Mouse (Mus musculus): ENCODE data around the gene Cirbp. TPM values are rescaled to one million over a fixed set of nuclear protein-coding genes. Genes with fewer than 3 reads are reported as not detected.
A peak's percentile ranks its signal among the peaks of the same experiment; 100 is the strongest.
"Not testable (repeated sequence)": the region's sequence is repeated elsewhere in the genome, so short reads cannot be mapped to it uniquely, and the experiment has no call there.

Cirbp gene
- polyA plus RNA-seq, 1 experiment from 2014 or later: 83.4 TPM

- Histone ChIP-seq H3K27me3 (ENCODE audit: control insufficient read depth, insufficient read depth, low read depth, low read length) (no peaks in the 10 kb centered on the region), H3K4me1 (replicated peaks; ENCODE audit: control insufficient read depth, insufficient read depth, low read length) (peaks cover 88% of the 10 kb centered on the region), H3K9me3 (ENCODE audit: control insufficient read depth, low read length) (no peaks in the 10 kb centered on the region), H3K4me3 (ENCODE audit: low read length) (peak overlapping the region; percentile 50), H3K27ac (ENCODE audit: low read length) (peak overlapping the region; percentile 99), H3K4me2 (ENCODE audit: low read depth, low read length) (peak overlapping the region; percentile 76), H3K9ac (ENCODE audit: low read length) (peak overlapping the region; percentile 70), H3K36me3 (ENCODE audit: control insufficient read depth, insufficient read depth, low read length) (peaks cover 17% of the 10 kb centered on the region)
- WGBS: under 1% methylated on average over 32 of the region's 33 CpGs
- ATAC-seq (ENCODE audit: low read depth): peak; percentile 7
Measured at GRCm38 (mm10) chr10:80160455-80161371, 5.1 kb upstream of the Cirbp start.

- peak; percentile 34 for ATAC-seq (ENCODE audit: low read depth)
- Histone ChIP-seq H3K27me3 (ENCODE audit: control insufficient read depth, insufficient read depth, low read depth, low read length) (no peaks in the 10 kb centered on the region), H3K4me3 (ENCODE audit: low read length) (peak overlapping the region; percentile 50), H3K36me3 (ENCODE audit: control insufficient read depth, insufficient read depth, low read length) (peaks cover 8% of the 10 kb centered on the region), H3K4me1 (replicated peaks; ENCODE audit: control insufficient read depth, insufficient read depth, low read length) (peaks cover 84% of the 10 kb centered on the region), H3K9ac (ENCODE audit: low read length) (peak overlapping the region; percentile 70), H3K27ac (ENCODE audit: low read length) (peak overlapping the region; percentile 99), H3K9me3 (ENCODE audit: control insufficient read depth, low read length) (no peaks in the 10 kb centered on the region), H3K4me2 (ENCODE audit: low read depth, low read length) (peak overlapping the region; percentile 76)
- 7% methylated on average over 7 of the region's 7 CpGs for WGBS
Measured at GRCm38 (mm10) chr10:80161522-80162242, 4.1 kb upstream of the Cirbp start.

GRCm38 (mm10) chr10:80162243-80162608 lies 3.6 kb upstream of the Cirbp start:
- Histone ChIP-seq H3K36me3 (ENCODE audit: control insufficient read depth, insufficient read depth, low read length) (peaks cover 4% of the 10 kb centered on the region; the same call in 1 of the 2 replicates), H3K4me1 (replicated peaks; ENCODE audit: control insufficient read depth, insufficient read depth, low read length) (peaks cover 83% of the 10 kb centered on the region), H3K27me3 (ENCODE audit: control insufficient read depth, insufficient read depth, low read depth, low read length) (no peaks in the 10 kb centered on the region), H3K27ac (ENCODE audit: low read length) (peak overlapping the region; percentile 99), H3K9ac (ENCODE audit: low read length) (peak overlapping the region; percentile 5), H3K9me3 (ENCODE audit: control insufficient read depth, low read length) (no peaks in the 10 kb centered on the region), H3K4me3 (ENCODE audit: low read length) (no peak overlapping the region), H3K4me2 (ENCODE audit: low read depth, low read length) (no peak overlapping the region)
- ATAC-seq (ENCODE audit: low read depth): no peak
- 64% methylated on average over 3 of the region's 3 CpGs for WGBS

GRCm38 (mm10) chr10:80162716-80163299 lies 3.0 kb upstream of the Cirbp start:
- Histone ChIP-seq H3K9me3 (ENCODE audit: control insufficient read depth, low read length) (no peaks in the 10 kb centered on the region), H3K4me1 (replicated peaks; ENCODE audit: control insufficient read depth, insufficient read depth, low read length) (peaks cover 77% of the 10 kb centered on the region), H3K4me3 (ENCODE audit: low read length) (no peak overlapping the region), H3K36me3 (ENCODE audit: control insufficient read depth, insufficient read depth, low read length) (no peaks in the 10 kb centered on the region), H3K4me2 (ENCODE audit: low read depth, low read length) (no peak overlapping the region), H3K27me3 (ENCODE audit: control insufficient read depth, insufficient read depth, low read depth, low read length) (no peaks in the 10 kb centered on the region), H3K9ac (ENCODE audit: low read length) (peak overlapping the region; percentile 5), H3K27ac (ENCODE audit: low read length) (peak overlapping the region; percentile 99)
- 75% methylated on average over 6 of the region's 6 CpGs for WGBS
- no peak for ATAC-seq (ENCODE audit: low read depth)

- H3K36me3 ChIP-seq (ENCODE audit: control insufficient read depth, insufficient read depth, low read length): no peaks in the 10 kb centered on the region
- no peaks in the 10 kb centered on the region for H3K27me3 ChIP-seq (ENCODE audit: control insufficient read depth, insufficient read depth, low read depth, low read length)
- H3K4me1 ChIP-seq (replicated peaks; ENCODE audit: control insufficient read depth, insufficient read depth, low read length): peaks cover 71% of the 10 kb centered on the region
- no peak overlapping the region for H3K9ac ChIP-seq (ENCODE audit: low read length)
- H3K4me3 ChIP-seq (ENCODE audit: low read length): no peak overlapping the region
- no peak overlapping the region for H3K4me2 ChIP-seq (ENCODE audit: low read depth, low read length)
- H3K9me3 ChIP-seq (ENCODE audit: control insufficient read depth, low read length): no peaks in the 10 kb centered on the region
- WGBS: 53% methylated on average over 8 of the region's 8 CpGs
- 0 out of 2 replicates have a peak overlapping the region, but pooled peaks have one; percentile 10 for H3K27ac ChIP-seq (ENCODE audit: low read length)
- ATAC-seq (ENCODE audit: low read depth): no peak
Measured at GRCm38 (mm10) chr10:80163721-80164120, 2.1 kb upstream of the Cirbp start.

GRCm38 (mm10) chr10:80164161-80164997 lies 1.4 kb upstream of the Cirbp start:
- H3K4me1 ChIP-seq (replicated peaks; ENCODE audit: control insufficient read depth, insufficient read depth, low read length): peaks cover 69% of the 10 kb centered on the region
- ATAC-seq (ENCODE audit: low read depth): no peak
- H3K4me2 ChIP-seq (ENCODE audit: low read depth, low read length): peak overlapping the region; percentile 83
- peak overlapping the region; percentile 60 for H3K9ac ChIP-seq (ENCODE audit: low read length)
- H3K27me3 ChIP-seq (ENCODE audit: control insufficient read depth, insufficient read depth, low read depth, low read length): no peaks in the 10 kb centered on the region
- H3K4me3 ChIP-seq (ENCODE audit: low read length): peak overlapping the region; percentile 43
- H3K27ac ChIP-seq (ENCODE audit: low read length): peak overlapping the region; percentile 10; the same call in 1 of the 2 replicates
- H3K36me3 ChIP-seq (ENCODE audit: control insufficient read depth, insufficient read depth, low read length): no peaks in the 10 kb centered on the region
- no peaks in the 10 kb centered on the region for H3K9me3 ChIP-seq (ENCODE audit: control insufficient read depth, low read length)
- WGBS: 9% methylated on average over 44 of the region's 44 CpGs

- peaks cover 3% of the 10 kb centered on the region for H3K36me3 ChIP-seq (ENCODE audit: control insufficient read depth, insufficient read depth, low read length)
- H3K27ac ChIP-seq (ENCODE audit: low read length): no peak overlapping the region; the same call in 1 of the 2 replicates
- peak; percentile 17 for ATAC-seq (ENCODE audit: low read depth)
- H3K9ac ChIP-seq (ENCODE audit: low read length): peak overlapping the region; percentile 60
- peak overlapping the region; percentile 83 for H3K4me2 ChIP-seq (ENCODE audit: low read depth, low read length)
- H3K9me3 ChIP-seq (ENCODE audit: control insufficient read depth, low read length): no peaks in the 10 kb centered on the region
- peak overlapping the region; percentile 43 for H3K4me3 ChIP-seq (ENCODE audit: low read length)
- under 1% methylated on average over 17 of the region's 17 CpGs for WGBS
- H3K4me1 ChIP-seq (replicated peaks; ENCODE audit: control insufficient read depth, insufficient read depth, low read length): peaks cover 71% of the 10 kb centered on the region
- H3K27me3 ChIP-seq (ENCODE audit: control insufficient read depth, insufficient read depth, low read depth, low read length): no peaks in the 10 kb centered on the region
Measured at GRCm38 (mm10) chr10:80164998-80165344, 814 bp upstream of the Cirbp start.

GRCm38 (mm10) chr10:80166136-80166535 lies 351 bp downstream of the Cirbp start:
- Histone ChIP-seq H3K9ac (ENCODE audit: low read length) (peak overlapping the region; percentile 46), H3K4me2 (ENCODE audit: low read depth, low read length) (peak overlapping the region; percentile 39; the same call in 1 of the 2 replicates), H3K4me1 (replicated peaks; ENCODE audit: control insufficient read depth, insufficient read depth, low read length) (peaks cover 60% of the 10 kb centered on the region), H3K36me3 (ENCODE audit: control insufficient read depth, insufficient read depth, low read length) (peaks cover 15% of the 10 kb centered on the region)
- ATAC-seq (ENCODE audit: low read depth); H3K4me3 ChIP-seq (ENCODE audit: low read length); H3K27ac ChIP-seq (ENCODE audit: low read length); H3K27me3 ChIP-seq (ENCODE audit: control insufficient read depth, insufficient read depth, low read depth, low read length); H3K9me3 ChIP-seq (ENCODE audit: control insufficient read depth, low read length): not testable (repeated sequence)
- WGBS: 95% methylated on average over 4 of the region's 4 CpGs

All from lung, embryonic 16.5 days (tissue).